Mouse (Mus musculus) retina, postnatal 7 days (tissue): Measurements from ENCODE around the gene Xxylt1.

Experiments
- DNase-seq: peaks from one replicate; pipeline ENCODE4 v3.0.0-alpha.2; 2012; ENCODE audit warnings: low read depth, low spot score

Gene Xxylt1

GRCm38 (mm10) chr16:30988225-30988624 lies 93.0 kb downstream of the Xxylt1 start:
- no peak for DNase-seq

DNA sequence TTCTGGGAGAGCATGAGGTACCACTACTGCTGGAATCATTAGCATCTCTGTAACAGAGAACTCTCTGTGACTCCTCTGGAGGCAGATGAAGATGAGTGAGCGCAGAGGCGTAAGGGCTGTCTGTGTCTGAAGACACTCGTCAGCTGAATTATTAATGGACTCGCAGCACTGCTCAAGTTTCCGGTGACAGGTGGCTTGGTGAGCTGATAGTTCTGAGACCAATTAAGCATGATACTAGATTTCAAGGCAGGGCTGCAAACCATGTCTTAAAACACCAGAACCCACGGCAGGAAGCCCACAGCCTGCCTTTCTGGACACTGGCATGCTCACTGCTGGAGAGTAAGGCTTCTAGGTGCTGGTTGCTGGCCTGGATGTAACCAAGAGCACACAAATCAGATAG lies 93.5 kb downstream of the Xxylt1 start:
- no peak for DNase-seq

GRCm38 (mm10) chr16:30984826-30985545 lies 96.2 kb downstream of the Xxylt1 start:
- no peak for DNase-seq

DNA sequence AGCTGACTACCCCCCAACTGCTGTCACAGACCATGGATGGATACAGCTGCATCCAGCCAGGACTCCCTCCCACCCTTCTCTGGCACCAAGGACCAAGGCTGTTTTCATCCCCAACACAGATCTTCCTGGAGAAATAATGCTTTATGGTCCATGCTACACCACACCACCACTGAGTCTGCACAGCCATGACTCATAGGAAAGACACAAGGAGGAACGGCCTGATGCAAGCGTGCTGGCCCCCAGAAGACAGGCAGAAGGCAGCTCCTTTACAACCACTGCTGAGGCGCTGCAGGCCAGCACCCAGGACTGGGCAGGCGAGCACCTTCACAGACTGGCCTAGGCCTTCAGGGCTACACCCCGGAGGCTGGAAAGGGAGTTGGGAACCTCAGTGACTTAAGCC lies 97.1 kb downstream of the Xxylt1 start:
- DNase-seq: no peak

GRCm38 (mm10) chr16:30983699-30984098 lies 97.5 kb downstream of the Xxylt1 start:
- DNase-seq: no peak

DNA sequence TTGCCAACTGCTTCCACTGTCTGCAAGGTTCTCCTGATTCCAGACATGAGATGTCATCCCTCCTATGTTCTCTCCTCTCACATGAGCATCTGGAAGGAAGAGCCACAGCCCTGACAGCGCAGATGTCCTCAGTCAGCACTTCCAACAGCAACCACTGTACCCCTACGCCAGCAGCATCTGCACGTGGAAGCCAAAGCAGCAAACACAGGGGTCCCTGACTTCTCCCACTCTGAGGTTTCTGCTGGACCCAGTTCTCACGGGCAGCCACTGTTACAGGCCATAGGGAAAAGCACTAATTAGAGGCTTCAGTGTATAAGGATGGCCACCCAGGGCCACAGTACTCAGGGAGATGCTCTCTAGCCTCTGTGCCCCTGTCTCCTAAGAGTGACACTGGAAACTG lies 98.0 kb downstream of the Xxylt1 start:
- DNase-seq: no peak

- no peak for DNase-seq
Observed at GRCm38 (mm10) chr16:30981345-30981744, 99.9 kb downstream of the Xxylt1 start.

- no peak for DNase-seq
Observed at GRCm38 (mm10) chr16:30979905-30980304, 101.3 kb downstream of the Xxylt1 start.

GRCm38 (mm10) chr16:30977728-30978127 lies 103.5 kb downstream of the Xxylt1 start:
- no peak for DNase-seq

DNA sequence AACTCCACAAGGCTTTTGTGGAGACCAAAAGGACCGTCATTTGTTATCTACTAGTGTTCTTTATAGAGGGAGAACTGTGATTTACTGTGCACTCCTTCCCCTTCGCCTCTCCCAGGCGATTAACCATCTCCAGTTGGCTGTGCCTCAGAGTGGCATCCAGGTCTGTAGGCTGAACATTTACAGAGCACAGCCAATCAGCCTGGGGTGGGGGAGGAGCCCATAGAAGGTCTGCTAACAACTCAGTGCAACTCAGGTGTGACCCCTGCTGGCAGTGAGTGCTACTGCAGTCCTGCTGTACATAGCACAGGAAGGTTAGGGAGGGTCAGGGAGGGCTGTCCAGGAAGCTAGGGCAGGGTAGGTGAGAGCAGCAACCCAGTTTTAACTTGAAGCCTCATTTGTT lies 104.0 kb downstream of the Xxylt1 start:
- DNase-seq: peak; percentile 88

DNA sequence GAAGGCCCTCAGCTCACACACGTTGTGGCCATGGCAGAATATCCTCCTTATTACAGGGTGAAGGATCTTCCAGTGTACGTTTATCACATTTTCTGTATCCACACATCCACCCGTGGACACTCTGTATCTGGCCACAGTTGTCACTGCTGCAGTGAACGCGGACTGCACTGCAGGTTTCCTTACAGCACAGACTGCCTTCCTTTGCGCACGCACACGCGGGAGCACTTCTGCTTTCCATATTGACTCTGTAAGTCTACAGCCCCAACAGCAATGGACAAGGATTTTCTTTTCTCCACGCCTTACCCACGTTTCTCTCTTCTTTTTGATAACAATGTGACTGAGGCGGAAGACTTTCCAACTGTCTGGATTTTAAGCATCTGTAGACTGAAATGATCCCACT lies 106.7 kb downstream of the Xxylt1 start:
- no peak for DNase-seq

GRCm38 (mm10) chr16:30973416-30973815 lies 107.8 kb downstream of the Xxylt1 start:
- no peak for DNase-seq

- no peak for DNase-seq
Observed at GRCm38 (mm10) chr16:30971950-30972541, 109.2 kb downstream of the Xxylt1 start.

- no peak for DNase-seq
Observed at GRCm38 (mm10) chr16:30969266-30970064, 111.8 kb downstream of the Xxylt1 start.

GRCm38 (mm10) chr16:30968402-30969151 lies 112.7 kb downstream of the Xxylt1 start:
- DNase-seq: no peak

DNA sequence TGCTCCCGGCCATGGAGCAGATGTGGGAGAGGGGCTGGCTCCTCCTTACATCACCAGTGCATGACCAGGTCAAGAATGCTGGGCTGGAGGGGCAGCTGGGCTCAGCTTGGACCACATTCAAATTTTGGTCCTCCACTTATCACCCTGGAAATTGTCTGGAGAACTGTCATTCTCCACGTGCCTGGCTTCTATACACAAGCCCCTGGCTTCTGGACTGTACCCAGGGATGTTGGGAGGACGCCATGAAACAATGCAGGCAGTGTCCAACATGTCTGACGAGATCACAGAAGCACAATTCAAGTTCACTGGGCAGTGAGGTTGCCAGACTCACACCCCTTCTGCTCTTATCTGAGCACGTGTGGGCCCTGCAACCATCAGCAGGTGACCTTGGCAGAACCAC lies 114.5 kb downstream of the Xxylt1 start:
- DNase-seq: no peak

GRCm38 (mm10) chr16:30964891-30965290 lies 116.3 kb downstream of the Xxylt1 start:
- no peak for DNase-seq

DNA sequence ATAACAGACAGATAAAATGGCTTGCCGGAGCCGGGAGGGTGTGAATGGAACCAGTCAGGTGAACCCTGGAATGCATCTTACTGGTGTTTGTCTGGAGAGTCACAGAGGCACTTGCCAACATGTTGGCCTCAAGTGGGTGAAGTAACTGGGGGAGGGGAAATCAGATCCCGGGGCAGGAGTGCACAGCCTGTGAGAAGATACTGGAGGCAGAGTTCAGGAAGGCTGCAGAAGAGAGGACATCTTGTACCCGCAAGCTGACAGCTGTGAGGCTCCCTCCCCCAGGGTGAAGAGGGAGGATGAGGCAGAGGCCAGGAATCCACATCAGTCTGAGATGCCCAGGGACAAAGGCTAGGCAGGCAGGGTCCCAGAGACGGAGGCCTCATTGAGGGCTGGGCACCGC lies 116.8 kb downstream of the Xxylt1 start:
- no peak for DNase-seq

DNA sequence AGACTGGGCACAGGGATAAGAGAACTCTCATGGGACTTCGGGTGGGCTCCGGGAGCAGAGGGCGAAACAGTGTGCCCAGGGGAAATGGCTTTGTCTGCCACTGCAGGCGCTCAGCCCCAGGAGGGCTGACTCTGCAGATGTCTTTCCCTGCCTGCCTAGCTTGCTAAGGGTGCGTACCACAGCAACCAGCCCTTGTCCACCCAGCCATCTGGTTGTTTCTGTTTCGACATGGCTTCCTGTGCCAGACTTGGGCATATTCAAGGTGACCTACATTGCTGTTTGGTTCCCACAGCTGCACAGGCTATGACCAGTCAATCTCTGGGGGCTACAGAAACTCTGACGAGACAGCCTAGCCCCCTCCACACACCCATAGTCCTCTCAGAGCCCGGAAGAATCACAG lies 118.7 kb downstream of the Xxylt1 start:
- no peak for DNase-seq

DNA sequence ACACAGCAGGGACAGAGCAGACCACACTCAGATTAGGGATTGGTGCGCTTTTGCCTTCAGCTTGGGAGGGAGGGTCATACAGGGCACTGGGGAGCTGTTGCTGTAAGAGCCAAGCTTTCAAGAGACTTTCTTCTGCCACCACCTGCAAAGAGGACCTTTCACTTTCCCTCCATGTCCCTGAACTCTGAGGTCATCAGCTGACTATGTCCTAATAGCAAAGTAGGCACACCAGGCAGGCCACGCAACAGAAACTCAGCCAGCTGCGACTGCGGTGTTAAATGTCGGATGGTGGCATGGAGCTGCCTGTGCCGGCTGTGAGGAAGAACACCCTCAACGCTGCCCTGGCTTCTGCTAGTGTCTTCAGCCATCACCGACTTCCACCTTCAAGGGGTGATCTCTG lies 120.1 kb downstream of the Xxylt1 start:
- DNase-seq: no peak

DNA sequence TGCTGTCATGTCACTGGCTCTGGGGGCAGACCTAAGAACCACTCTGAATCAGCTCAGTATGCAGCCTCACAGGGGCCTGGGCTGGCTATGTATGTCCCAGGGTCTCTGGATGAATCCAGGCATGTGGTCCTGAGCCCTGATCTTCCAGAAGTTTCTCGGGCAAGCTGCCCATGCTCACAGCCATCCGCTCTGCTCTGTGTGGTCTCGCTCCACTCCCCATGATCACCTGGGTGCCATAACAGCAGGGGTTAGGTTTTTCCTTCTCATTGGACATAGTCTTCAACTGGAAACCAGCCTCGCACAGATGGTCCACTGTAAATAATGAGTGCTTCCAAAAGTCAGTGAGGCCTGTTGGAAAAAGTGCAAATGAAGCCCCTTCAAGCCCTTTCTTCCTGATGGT lies 121.0 kb downstream of the Xxylt1 start:
- DNase-seq: no peak

DNA sequence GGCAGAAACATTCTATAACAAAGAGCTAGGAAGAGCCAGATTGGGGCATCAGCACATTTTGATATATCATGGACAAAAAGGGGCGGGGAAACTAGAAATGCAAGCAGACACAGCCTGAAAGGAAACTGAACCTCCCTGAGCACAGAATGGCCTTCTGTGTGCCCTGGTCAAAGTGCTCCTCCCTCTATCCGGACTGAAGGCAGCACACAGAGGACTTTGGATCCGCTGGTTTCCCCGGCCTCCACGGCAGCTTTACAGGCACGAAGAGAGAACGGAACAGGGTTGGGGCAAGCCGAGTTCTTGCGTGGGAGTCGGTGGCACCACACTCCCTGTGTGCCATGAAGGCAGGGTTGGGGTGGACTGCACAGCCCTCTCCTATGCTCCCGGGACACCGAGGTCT lies 121.5 kb downstream of the Xxylt1 start:
- no peak for DNase-seq
